Mouse (Mus musculus) erythroid progenitor cell, adult 5-6 weeks (primary cell): ENCODE measurements around the gene Retreg1. TPM values are rescaled to one million over a fixed set of nuclear protein-coding genes. Genes with fewer than 3 reads are reported as not detected.

Source experiments
- ATAC-seq: replicated peaks from 2 replicates; pipeline ENCODE4 v1.8.0; 2016; ENCODE audit warnings: moderate number of reproducible peaks, mild to moderate bottlenecking, moderate TSS enrichment, inconsistent platforms; ENCODE audit not compliant: poor library complexity, low FRiP score, severe bottlenecking
- total RNA-seq, 2 experiments: library from RNA; stranded (forward) in 1 of 2; stranded (reverse) in 1 of 2; fragments of 150-400 nt in 1 of 2; fragments of 186-747, 209-891 nt in 1 of 2; gene quantifications; 2 replicates each; pipeline versions ENCODE4 v1.2.3 to v1.2.4; 2015 to 2017; ENCODE audit warnings: low replicate concordance in 2 of 2

Gene Retreg1
- total RNA-seq, 2 experiments from 2014 or later: 13.4 to 25.6 TPM

DNA sequence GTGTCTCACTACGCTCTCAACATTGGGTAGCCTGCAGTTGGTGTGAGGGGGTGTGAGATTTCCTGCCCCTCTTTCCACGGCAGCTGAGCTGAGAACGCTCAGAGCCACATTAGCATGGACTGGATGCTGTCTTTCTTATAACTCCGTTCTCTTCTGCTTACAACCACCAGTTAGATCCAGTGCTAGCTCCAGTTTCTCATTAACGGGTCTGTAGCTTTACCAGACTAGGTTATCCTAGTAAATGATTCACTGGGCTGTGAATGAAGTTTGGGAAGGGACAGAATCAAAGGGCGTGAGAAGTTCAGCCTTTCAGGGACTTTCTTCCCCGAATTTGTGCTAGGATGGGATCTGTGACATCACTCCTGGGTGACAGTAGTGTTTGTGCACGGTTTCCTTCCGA, 70.7 kb downstream of the Retreg1 start:
- no peak for ATAC-seq

DNA sequence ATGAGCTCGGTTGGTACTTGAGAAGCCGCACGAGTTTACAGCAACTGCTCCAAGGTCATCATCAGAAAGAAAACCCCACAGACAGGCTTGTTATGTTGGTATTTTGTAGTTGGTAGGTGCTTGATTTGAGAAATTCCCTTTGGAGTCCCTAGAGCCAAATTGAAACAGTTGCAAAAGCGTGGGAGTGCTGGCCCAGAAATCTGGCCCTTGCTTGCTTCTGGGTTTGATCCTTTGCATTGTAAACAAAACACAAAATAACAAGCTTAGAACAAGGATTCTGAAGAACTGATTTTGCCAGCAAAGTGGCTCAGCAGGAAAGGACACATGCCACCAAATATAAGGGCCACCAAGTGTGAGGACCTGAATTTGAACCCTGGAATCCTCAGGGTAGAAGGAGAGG, 71.2 kb downstream of the Retreg1 start:
- ATAC-seq: no peak

DNA sequence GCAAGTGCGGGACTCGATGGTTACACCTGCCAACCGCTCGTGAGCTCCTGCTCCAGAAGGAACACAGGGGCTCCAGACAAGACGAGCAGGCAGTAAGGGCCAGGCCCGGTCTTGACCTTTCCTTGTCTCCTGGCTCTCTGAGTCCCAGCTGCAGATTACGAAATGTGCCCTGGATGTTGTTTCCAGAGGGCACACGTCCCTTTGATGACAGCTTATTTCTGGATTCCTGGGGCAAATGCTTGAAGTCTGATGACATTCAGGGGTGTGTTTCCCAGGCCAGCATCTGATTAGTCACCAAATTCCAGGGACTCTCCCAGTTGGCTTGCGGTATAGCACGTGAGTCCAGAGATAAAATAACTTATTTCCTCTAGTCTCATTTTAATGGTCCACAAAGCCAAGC, 72.0 kb downstream of the Retreg1 start:
- ATAC-seq: no peak

DNA sequence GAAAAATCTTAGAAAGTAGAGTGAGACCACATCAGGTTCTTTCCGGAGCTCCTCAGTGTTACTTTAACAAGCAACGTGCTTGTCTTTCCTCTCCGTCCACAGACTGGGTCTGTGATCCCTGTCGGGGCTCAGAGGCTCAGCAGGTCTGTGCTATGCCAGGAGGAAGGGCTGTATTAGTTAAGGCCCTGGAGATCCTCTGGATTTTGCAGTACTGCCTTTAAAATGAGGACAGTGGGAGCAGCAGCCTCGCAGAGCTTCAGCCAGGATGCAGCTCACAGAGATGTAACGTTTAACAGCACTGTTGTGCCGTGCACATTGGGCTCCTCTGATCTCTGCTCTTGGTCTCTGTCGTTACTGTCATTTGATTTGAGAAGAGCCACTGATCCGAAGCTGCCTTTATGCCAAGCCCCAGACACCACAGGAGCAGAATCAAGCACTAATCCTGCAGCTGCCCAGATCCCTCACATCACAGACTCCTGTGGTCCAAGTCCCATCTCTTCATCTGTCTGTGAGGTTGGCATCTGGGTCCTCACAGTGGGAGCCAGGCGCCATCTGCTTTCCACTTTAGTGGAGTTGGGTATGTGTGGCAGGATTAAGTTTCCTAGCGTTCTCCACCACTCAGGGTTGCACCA, 72.7 kb downstream of the Retreg1 start:
- ATAC-seq: no peak

DNA sequence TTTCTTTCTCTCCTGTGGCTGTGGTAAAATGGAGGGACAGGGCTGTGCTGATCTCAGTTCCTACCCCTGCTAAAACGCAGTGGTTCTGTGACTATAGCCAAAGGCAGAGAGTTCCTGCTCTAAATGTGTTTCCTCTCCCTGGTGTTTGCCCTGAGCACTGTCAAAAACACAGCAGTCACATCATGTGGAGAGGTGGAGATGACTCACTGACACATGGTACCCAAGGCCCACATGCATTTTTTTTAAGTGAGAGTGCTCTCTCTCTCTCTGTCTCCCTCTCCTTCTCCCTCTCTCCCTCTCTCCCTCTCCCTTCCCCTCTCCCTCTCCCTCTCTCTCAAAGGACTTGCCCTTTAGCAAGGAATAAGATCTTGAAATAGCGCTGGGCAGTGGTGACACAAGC, 73.3 kb downstream of the Retreg1 start:
- ATAC-seq: no peak

DNA sequence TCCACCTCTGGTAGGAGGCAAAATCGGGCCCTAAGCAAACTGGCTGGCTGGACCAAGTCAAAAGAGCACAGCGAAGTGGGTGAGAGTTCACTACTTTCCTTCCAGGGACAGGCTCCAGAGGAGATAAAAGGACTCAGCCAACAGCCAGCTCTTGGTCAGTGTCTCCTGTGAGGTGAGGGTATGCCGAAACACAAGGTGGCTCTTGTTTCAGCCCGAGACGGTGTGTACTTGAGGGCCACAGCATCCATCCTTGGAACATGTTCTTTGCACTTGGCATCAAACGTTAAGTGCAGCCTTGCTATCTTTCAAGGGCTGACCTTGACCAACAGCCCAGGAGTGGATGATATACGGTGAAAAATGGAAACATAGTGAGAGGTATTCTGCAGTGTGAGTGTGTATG, 75.7 kb downstream of the Retreg1 start:
- no peak for ATAC-seq

DNA sequence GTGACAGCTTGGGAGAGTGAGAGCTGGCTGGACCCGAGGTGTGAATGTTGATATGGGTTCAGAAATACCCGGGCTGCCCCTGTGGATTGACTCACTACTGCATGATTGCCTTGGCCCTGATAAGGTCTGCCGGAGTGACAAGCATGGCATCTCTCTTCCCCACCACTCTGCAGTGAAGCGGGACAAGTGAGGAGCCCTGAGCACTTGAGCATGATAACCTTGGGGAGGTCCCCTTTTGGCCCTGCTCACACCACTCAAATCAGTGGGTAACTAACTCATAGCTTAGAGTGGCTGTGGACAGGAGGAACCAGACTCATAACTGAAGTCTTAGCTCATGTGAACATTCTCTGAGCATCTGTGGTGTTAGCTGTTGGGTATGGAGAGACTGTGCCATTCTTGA, 77.0 kb downstream of the Retreg1 start:
- no peak for ATAC-seq

DNA sequence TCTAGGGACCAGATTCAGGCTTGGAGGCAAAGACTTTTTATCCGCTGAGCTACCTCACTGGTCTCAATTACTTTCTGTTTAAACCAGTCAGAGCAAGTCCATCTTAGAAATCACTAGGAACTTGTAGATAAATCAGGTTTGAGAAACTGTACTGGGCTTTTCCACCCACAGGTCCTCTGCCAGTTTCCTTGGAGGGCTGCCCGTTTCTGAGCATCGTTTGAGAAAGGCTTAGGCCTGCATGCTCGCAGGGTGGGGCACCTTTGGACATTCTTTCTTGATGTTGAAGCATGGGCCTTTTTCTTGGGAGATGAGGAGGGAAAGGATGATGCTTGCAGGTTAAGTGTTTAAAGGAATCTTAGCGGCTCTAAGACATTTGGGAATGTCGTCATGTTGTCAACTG, 77.9 kb downstream of the Retreg1 start:
- no peak for ATAC-seq

DNA sequence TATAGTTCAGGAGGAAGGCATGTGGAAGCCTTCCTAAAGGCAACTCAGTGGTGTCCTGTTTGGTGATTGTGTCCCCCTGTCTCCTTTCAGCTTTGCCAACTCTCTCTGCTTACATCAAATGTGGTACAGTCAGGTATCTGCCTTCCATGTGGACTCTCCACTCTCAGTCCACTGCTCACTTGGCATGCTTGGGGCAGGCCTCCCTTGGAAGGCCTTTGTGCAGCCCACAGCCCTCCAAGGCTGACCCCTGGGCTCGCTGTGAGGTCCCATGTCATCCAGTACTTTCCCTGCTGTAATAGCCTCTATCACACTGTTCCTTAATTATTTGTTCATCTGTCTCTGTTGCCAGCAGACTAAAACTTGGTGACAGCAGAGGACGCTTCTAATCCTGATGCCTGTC, 79.0 kb downstream of the Retreg1 start:
- ATAC-seq: no peak

DNA sequence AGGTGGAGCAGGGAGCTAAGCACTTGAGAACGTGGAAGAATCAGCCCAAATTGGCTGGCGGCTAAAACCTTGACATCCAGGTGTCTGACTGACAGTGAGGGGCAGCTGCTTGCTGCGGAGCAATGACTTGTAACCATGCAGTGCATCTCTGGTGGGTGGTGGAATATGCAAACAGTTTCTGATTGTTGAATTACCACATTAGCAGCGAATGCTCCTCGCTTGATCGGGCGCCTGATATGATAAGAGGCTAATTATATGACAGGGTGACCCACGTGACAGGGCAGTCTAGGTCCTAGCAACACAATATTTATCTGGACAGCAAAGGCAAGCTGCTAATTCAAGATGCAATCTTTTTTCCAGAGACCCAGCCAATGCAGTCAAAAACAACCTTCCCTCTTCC, 80.9 kb downstream of the Retreg1 start:
- no peak for ATAC-seq

DNA sequence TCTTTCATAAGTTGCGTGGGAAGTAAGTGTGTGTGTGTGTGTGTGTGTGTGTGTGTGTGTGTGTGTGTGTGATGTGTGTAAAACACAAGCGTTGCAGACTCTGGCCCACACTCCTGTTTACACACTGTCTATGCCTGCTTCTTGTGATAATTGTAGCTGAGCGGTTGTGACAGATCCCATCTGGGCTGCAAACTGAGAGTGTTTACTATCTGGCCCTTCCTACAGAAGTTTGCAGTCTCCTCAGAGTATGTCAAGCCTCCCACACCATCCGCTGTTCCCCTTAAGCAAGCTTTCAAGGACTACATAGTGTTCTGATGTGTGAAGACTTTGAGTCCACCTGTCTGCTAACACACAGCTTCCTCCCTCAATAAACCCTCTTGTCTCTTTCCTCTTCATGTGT, 83.2 kb downstream of the Retreg1 start:
- ATAC-seq: no peak

DNA sequence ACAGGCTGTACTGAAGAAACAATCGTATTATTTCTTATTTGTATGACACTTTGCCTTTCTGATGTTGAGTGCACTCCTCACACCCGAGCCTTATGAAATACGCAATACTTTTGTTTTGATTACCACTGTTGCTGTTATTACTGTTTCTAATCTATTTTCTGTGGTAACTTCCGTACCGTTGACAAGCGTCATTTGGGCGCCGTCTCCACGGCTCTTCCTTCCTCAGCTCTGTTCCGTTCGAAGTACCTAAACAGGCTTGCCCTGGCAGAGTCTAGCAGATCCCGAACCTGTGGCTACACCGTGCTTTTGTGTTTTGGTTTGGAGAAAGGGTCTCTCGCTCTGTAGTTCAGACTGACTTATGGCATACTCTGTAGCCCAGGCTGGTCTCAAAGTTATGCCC, 84.1 kb downstream of the Retreg1 start:
- ATAC-seq: no peak

DNA sequence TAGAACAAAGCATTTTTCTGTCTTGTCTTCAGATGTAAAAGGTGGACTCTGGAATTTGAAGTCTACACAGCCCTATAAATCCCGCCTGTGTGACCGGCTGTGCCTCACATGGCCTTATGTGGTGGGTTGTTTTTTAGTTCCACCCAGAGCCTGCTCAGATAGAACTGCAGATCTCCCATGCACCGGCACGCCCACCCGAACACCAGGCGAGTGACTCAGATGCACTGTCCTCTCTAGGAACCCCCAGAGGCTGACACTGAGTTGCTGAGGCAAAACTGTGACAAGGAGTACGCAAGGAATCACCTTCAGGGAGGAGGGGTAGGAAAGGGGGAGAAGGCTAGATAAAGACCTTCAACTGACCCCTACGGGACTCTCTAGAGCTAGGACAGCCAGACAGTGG, 85.0 kb downstream of the Retreg1 start:
- no peak for ATAC-seq

DNA sequence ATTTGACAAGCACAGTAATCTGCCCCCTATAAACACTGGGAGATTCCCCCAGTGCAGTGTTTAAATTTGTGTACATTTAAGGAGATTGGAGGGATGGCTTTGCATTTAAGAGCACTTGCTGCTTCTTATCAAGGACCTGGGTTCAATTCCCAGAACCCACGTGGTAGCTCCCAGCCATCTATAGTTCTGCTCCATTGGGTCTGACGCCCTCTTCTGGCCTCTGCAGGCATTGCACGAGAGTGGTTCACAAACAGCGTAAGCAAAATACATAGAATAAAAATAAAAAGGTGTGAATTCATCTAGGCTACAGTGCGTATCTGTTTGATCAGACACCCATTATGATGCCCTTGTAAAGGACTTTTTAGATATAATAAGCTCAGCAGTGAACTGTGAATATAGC, 85.9 kb downstream of the Retreg1 start:
- ATAC-seq: no peak

DNA sequence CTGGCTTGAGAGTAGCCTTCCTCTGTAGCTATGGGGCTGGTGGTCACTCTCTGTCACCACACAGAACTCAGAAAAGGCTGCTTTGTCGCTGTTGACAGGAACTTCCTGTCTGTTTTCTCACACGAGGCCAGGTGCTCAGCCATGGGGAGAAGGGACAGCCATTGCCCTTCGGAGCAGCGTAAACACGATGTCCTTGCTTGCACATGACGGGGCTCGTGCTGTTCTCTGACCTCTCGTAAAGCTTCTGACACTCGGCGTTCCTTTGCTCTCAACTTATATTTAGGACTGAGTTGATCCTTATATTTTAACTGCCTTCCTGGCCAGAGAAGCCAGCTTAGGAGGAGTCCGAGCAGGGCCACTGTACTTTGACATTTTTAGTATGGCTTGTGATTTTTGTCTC, 86.5 kb downstream of the Retreg1 start:
- ATAC-seq: no peak

DNA sequence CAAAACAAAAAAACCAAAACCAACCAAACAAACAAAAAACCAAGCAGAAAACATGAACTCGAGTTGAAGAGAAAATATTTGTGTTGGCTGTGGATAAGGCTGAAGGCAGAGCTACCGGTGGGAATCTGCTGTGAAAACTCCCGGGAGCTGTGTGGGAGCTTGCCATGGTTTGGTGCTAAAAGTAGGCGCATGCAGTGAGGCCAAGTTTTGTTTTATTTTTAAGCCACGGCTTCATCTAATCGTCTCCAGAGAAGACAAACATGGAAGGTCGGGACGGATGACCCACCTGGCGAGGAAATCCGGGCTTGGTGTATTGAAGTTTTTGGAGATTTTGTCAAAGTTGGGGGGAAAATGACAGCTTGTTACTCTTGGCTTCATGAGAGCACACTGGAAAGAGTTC, 87.0 kb downstream of the Retreg1 start:
- no peak for ATAC-seq

DNA sequence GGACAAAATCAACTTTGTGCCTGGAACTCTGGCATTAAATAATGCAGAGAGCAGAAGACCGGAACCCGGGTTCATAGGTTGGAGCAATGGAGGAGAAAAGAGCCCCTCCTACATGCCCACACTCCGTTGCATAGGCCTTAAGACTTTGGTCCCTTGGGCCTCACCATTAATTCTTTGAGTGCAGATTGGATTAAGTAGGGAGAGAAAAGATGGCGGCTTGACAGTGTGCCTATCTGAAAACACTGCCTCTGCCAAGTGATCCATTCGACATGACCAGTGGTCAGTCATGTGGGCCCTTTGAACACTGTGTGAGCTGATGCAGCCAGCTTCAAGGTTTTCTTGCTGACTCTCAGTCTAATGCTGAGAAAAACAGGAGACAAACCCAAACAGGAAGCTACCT, 87.7 kb downstream of the Retreg1 start:
- no peak for ATAC-seq

DNA sequence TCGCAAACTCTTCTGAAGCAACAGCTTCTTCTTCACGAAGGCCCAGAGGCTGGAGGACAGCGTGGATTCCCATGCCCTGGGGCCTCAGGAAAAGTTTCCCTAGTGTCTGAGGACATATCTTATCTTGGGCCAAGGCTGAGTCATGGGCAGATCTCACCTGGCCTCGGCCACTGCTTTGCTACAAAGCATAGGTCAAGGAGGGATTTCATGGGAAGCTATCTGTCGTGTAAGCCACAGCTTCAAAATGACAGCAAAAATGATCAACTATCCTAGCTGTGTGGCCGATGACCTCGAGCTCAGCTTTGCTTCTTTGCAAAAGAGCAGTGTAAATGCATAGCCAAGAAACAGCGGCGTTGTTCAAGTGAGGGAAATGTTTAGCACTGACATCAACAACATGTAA, 89.5 kb downstream of the Retreg1 start:
- ATAC-seq: no peak

DNA sequence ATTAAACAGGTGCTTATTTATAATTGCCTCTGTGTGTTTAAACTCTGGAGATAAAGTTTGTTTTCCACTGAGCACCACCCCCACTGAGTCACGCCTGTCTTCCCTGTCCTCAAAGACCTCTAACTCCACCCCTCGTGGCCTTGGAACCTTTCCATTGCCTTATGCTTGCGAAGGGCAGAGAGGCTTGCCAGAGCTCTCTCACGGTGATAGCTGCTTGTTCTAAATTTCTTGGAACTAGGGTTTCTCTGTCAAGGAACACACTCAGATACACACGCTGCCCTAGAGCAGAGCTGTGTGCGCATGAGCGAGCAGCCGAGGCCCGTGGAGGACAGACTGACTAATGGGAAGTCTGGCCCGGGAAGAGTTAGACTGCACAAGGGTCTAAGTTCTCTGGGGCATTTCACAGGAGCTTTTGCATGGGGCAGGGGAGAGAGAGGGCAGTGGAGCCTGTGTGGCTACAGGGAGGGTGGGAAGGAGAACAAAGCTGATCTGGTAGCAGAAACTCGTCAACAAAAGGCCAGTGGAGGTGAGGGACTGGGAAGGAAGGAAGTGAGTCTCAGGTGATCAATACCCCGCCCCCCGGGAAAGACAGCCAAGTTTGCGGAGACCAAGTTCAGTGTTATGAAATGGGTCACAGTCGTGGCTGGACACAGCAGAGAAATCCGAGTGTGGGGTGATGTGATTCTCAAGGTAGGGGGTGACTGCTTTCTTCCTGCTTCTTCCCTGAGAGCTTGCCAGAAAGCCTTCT, 90.1 kb downstream of the Retreg1 start:
- ATAC-seq: peak; percentile 88

DNA sequence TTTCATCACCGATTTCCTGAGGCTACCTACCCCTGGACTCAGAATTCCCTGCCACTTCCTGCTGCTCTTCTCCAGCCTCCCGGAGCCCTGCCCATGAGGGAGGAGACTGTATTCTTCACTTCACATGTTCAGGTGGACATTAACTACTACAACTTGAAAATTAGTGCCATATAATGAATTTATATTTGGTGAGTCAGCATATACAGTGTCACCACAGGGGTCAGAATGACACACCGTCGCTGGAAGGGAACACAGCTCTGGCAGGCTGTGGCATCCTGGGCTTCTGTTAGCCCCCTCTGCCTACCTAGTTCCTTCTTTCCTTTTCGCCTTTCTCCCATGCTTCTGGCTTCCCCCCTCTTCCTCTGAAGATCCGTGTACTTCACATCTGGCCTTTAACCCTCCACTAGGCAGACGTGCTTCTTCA, 90.7 kb downstream of the Retreg1 start:
- no peak for ATAC-seq

DNA sequence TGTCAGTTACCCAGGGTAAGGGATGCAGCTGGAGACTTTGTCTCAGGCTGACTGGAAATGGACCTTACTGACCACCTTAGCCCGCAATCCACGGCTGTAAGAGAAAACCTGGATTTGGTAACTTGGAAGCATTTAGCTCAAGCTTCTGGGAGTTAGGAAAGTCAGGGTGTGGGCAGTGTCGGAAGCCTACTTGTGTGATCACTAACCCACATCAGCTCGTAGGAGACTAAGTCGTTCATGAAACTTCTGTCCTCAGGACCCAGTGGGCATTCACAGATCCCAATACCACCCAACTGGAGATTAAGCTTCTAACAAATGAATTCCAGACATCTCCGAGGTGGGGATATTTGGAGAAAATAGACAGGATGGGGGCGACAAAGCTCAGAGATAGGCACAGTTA, 91.4 kb downstream of the Retreg1 start:
- ATAC-seq: no peak

DNA sequence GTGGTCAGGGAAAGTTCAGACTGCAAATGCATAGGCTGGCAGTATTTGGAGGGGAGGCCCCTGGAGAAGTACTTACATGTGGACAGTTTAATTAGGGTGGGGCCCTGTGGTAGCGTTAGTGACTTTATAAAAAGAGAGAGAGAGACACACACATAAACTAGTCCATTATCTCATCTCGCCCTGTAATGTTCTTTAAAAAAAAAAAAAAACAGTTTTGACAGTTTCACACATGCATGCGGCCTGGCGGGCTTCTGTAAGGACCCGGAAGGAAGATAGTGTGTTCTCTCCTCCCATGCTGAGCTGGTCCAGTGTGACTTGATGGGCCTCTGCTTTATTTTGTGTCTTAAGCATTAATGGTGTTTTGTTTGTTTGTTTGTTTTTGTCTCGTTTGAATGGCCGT, 95.5 kb downstream of the Retreg1 start:
- ATAC-seq: no peak
